Mouse (Mus musculus) brown adipose tissue, adult 24 weeks (tissue): Measurements from ENCODE around the gene Nipal1. TPM values are rescaled to one million over a fixed set of nuclear protein-coding genes. Genes with fewer than 3 reads are reported as not detected.

Experiments
- H3K27ac ChIP-seq: fragments of 200-500 bp; replicated peaks from 2 replicates; pipeline ENCODE4 v1.5.1; 2012; ENCODE audit warnings: low read depth, mild to moderate bottlenecking, low read length
- H3K4me1 ChIP-seq: fragments of 200-500 bp; 2 replicates; pipeline ENCODE4 v1.6.1; 2012; ENCODE audit warnings: low read length, mixed read lengths; ENCODE audit not compliant: control insufficient read depth, insufficient read depth, insufficient read length
- H3K4me3 ChIP-seq: fragments of 200-500 bp; 2 replicates; pipeline ENCODE4 v1.5.1; 2012; ENCODE audit warnings: low read depth, mild to moderate bottlenecking, low read length, moderate library complexity; ENCODE audit not compliant: insufficient read depth
- polyA plus RNA-seq: library from polyadenylated mRNA; stranded (reverse); fragments of >200 nt; gene quantifications from 2 replicates; pipeline ENCODE4 v1.2.4, GENCODE M21; 2012; ENCODE audit not compliant: missing spikeins, insufficient read depth, insufficient read length

The Nipal1 gene
- polyA plus RNA-seq, 1 experiment, result not detected

GRCm38 (mm10) chr5:72694684-72695083, 47.1 kb downstream of the Nipal1 start:
- Histone ChIP-seq H3K4me1 (no peaks in the 10 kb centered on the region), H3K4me3 (no peak overlapping the region), H3K27ac (no peak overlapping the region)

GRCm38 (mm10) chr5:72696491-72696890, 48.9 kb downstream of the Nipal1 start:
- Histone ChIP-seq H3K4me3 (no peak overlapping the region), H3K4me1 (no peaks in the 10 kb centered on the region), H3K27ac (no peak overlapping the region)

GRCm38 (mm10) chr5:72698343-72698742, 50.7 kb downstream of the Nipal1 start:
- Histone ChIP-seq H3K27ac (no peak overlapping the region), H3K4me1 (no peaks in the 10 kb centered on the region), H3K4me3 (no peak overlapping the region)

- Histone ChIP-seq H3K27ac (no peak overlapping the region), H3K4me3 (no peak overlapping the region), H3K4me1 (no peaks in the 10 kb centered on the region)
Measured at GRCm38 (mm10) chr5:72698818-72699499, 51.4 kb downstream of the Nipal1 start.

- Histone ChIP-seq H3K4me1 (no peaks in the 10 kb centered on the region), H3K4me3 (no peak overlapping the region), H3K27ac (no peak overlapping the region)
Measured at GRCm38 (mm10) chr5:72699500-72699818, 51.9 kb downstream of the Nipal1 start.

- no peak overlapping the region for H3K27ac ChIP-seq
- no peak overlapping the region for H3K4me3 ChIP-seq
- H3K4me1 ChIP-seq, result no peaks in the 10 kb centered on the region
Measured at GRCm38 (mm10) chr5:72702202-72702601, 54.6 kb downstream of the Nipal1 start.

GRCm38 (mm10) chr5:72706095-72706494, 58.5 kb downstream of the Nipal1 start:
- Histone ChIP-seq H3K4me1 (no peaks in the 10 kb centered on the region), H3K4me3 (no peak overlapping the region), H3K27ac (no peak overlapping the region)

GRCm38 (mm10) chr5:72706722-72707121, 59.1 kb downstream of the Nipal1 start:
- Histone ChIP-seq H3K27ac (no peak overlapping the region), H3K4me3 (no peak overlapping the region)

DNA sequence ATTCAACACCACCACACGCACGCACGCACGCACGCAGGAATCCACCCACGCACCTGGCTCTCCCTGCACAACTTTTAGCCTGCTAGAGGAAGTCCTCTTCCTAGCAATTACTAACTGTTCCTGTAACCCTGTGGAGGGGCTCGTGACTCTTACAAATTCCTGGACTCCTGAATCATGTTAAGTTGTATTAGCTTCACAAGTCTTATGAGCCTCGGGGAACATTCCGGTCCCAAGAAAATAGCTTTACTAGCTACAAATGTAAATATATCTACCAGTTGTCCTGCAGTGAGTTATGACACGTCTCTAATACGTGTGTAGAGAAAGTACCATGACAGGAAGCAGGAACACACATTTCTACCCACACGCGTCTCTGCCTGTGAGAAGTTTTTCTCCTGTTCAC, 61.9 kb downstream of the Nipal1 start:
- Histone ChIP-seq H3K27ac (no peak overlapping the region), H3K4me3 (no peak overlapping the region), H3K4me1 (no peaks in the 10 kb centered on the region)

More at GRCm38 (mm10) chr5:72706722-72707121, 59.1 kb downstream of the Nipal1 start:
- no peaks in the 10 kb centered on the region for H3K4me1 ChIP-seq

GRCm38 (mm10) chr5:72709976-72710375, 62.4 kb downstream of the Nipal1 start:
- no peak overlapping the region for H3K27ac ChIP-seq
- no peak overlapping the region for H3K4me3 ChIP-seq
- no peaks in the 10 kb centered on the region for H3K4me1 ChIP-seq

DNA sequence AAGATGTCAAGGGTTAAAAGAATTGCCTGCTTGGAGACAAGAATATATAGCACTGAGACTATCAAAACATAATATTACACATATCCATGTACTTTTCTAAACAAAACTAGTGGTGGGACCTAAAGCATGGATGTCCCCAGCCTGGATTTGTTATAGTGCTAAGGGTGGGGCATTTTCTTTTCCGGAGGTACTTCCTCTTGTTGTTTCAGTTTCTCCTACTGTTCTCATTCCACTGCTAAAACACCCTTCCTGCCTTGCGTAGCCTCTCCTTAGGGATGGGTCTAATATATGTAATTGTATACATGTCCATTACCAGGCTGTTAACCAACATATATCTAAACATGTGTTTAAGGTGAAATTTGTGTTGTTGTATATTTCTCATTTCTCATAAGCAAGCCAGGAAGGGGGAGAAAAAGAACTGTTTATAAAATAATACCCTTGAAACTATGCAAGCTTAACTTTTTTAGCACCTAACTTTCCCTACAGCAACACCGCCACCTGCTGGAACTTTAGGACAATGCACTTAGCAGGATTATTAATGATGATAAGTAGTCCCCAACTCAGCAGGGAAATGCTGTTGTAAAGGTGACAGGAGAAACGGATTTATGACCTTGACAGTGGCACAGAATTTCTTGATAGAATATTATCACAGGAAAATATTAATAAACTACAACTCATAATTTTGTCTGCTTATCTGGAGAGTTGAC, 63.1 kb downstream of the Nipal1 start:
- H3K4me3 ChIP-seq, result no peak overlapping the region
- no peaks in the 10 kb centered on the region for H3K4me1 ChIP-seq

GRCm38 (mm10) chr5:72720587-72720986, 73.0 kb downstream of the Nipal1 start:
- H3K4me3 ChIP-seq, result no peak overlapping the region
- no peak overlapping the region for H3K27ac ChIP-seq
- H3K4me1 ChIP-seq, result no peaks in the 10 kb centered on the region

More for the DNA sequence above, 63.1 kb downstream of the Nipal1 start:
- H3K27ac ChIP-seq, result no peak overlapping the region

Other genes starting within 250 kb of the Nipal1 start
- gene Corin, start 143.3 kb upstream of the Nipal1 start, polyA plus RNA-seq, result not detected in 2 replicates
- gene Nfxl1, start 88.1 kb upstream of the Nipal1 start, polyA plus RNA-seq, result 3.5 TPM in 2 replicates
- not detected in 2 replicates for gene Zar1, start 66.5 kb upstream of the Nipal1 start, polyA plus RNA-seq
- not detected in 2 replicates for gene Gm5868, start 60.2 kb upstream of the Nipal1 start, polyA plus RNA-seq
- not detected in 2 replicates for gene Cnga1, start 3.5 kb upstream of the Nipal1 start, polyA plus RNA-seq
- gene Txk, start 105.0 kb downstream of the Nipal1 start, polyA plus RNA-seq, result not detected in 2 replicates
- gene Tec, start 220.7 kb downstream of the Nipal1 start, polyA plus RNA-seq, result 1.4 TPM in 2 replicates